Mouse (Mus musculus): ENCODE measurements at regions not wholly inside any gene's neighbourhood (a gene's known extent, or its start where the extent isn't known, plus 50 kb on each side); places are given as distances from the start of the nearest gene placed in this dataset.

- in situ Hi-C loops (cut with MboI, MseI): no loop called here
Observed at GRCm38 (mm10) chr1:154255971-154256370, 55.0 kb downstream of the Zfp648 start.

- in situ Hi-C loops (cut with MboI, MseI): no loop called here
Observed at GRCm38 (mm10) chr1:154256811-154257210, 55.8 kb downstream of the Zfp648 start.

GRCm38 (mm10) chr1:154258511-154258910 lies 57.5 kb downstream of the Zfp648 start:
- in situ Hi-C loops (cut with MboI, MseI): no loop called here

GRCm38 (mm10) chr1:154260393-154260792 lies 59.4 kb downstream of the Zfp648 start:
- in situ Hi-C loops (cut with MboI, MseI): no loop called here

GRCm38 (mm10) chr1:154281438-154281837 lies 80.5 kb downstream of the Zfp648 start:
- in situ Hi-C loops (cut with MboI, MseI): loop anchor here in 1 of 2 experiments (25.0 kb wide), 1 partner anchor 456 kb away; no protein-coding TSS in a partner anchor

GRCm38 (mm10) chr1:154286080-154286479 lies 85.1 kb downstream of the Zfp648 start:
- in situ Hi-C loops (cut with MboI, MseI): loop anchor here (5.0 to 25.0 kb wide), 2 partner anchors 441 to 451 kb away; no protein-coding TSS in a partner anchor

- in situ Hi-C loops (cut with MboI, MseI): loop anchor here in 1 of 2 experiments (25.0 kb wide), 1 partner anchor 445 kb away; no protein-coding TSS in a partner anchor
Observed at GRCm38 (mm10) chr1:154292729-154293128, 91.7 kb downstream of the Zfp648 start.

- in situ Hi-C loops (cut with MboI, MseI): loop anchor here in 1 of 2 experiments (25.0 kb wide), 1 partner anchor 441 kb away; no protein-coding TSS in a partner anchor
Observed at GRCm38 (mm10) chr1:154296080-154296479, 95.1 kb downstream of the Zfp648 start.

- in situ Hi-C loops (cut with MboI, MseI): loop anchor here in 1 of 2 experiments (25.0 kb wide), 1 partner anchor 437 kb away; no protein-coding TSS in a partner anchor
Observed at GRCm38 (mm10) chr1:154299866-154300265, 98.9 kb downstream of the Zfp648 start.

GRCm38 (mm10) chr1:154309650-154310049 lies 108.7 kb downstream of the Zfp648 start:
- in situ Hi-C loops (cut with MboI, MseI): no loop called here
